In genomic region chr12:30112271-30112670, GRCm38 (mm10) we compare ENCODE assay signal across 34 mouse cellular contexts. TPM values are rescaled to one million over a fixed set of nuclear protein-coding genes. Genes with fewer than 3 reads are reported as not detected.
"Had no signal": no experiment of that assay in that cellular context is flagged by ENCODE, and none has a peak within 500 bp of the region (broad histone marks: within the 10 kb centered on the region; RNA-seq: fewer than 3 reads in every experiment).

No protein-coding gene starts in this region.

- DNase-seq: gastrocnemius, adult 2 months; gastrocnemius, postnatal 10 days; gastrocnemius, postnatal 25 days; heart, postnatal 10 days; heart, postnatal 4 days; kidney, adult 18-20 months; kidney, adult 8-10 months; kidney, postnatal 10 days; kidney, postnatal 25 days; kidney, postnatal 4 days had no signal

- H3K36me3 ChIP-seq: heart, embryonic 12.5 days; hindbrain, embryonic 10.5 days; hindbrain, embryonic 12.5 days; intestine, embryonic 15.5 days; limb, embryonic 13.5 days; limb, embryonic 15.5 days; liver, embryonic 12.5 days had no signal

- H3K4me1 ChIP-seq: heart, embryonic 12.5 days; hindbrain, embryonic 12.5 days; intestine, embryonic 15.5 days; limb, embryonic 15.5 days; liver, embryonic 12.5 days had no signal

- H3K9me3 ChIP-seq: heart, embryonic 12.5 days; hindbrain, embryonic 10.5 days; hindbrain, embryonic 12.5 days; intestine, embryonic 15.5 days; limb, embryonic 13.5 days; limb, embryonic 15.5 days; liver, embryonic 12.5 days had no signal

- H3K27me3 ChIP-seq: heart, embryonic 12.5 days; hindbrain, embryonic 12.5 days; intestine, embryonic 15.5 days; limb, embryonic 13.5 days; limb, embryonic 15.5 days; liver, embryonic 12.5 days had no signal

- H3K4me3 ChIP-seq: gastrocnemius, adult 2 months; heart, embryonic 12.5 days; hindbrain, embryonic 10.5 days; hindbrain, embryonic 12.5 days; intestine, embryonic 15.5 days; layer of hippocampus, adult 2 months; left cerebral cortex, adult 2 months; limb, embryonic 13.5 days; limb, embryonic 15.5 days; liver, embryonic 12.5 days had no signal

- H3K9ac ChIP-seq: heart, embryonic 12.5 days; hindbrain, embryonic 12.5 days; hindbrain, embryonic 14.5 days; intestine, embryonic 15.5 days; limb, embryonic 13.5 days; limb, embryonic 15.5 days; liver, embryonic 12.5 days; liver, embryonic 14.5 days had no signal

- H3K27ac ChIP-seq: gastrocnemius, adult 2 months; hindbrain, embryonic 10.5 days; hindbrain, embryonic 12.5 days; hindbrain, embryonic 14.5 days; intestine, embryonic 15.5 days; layer of hippocampus, adult 2 months; left cerebral cortex, adult 2 months; limb, embryonic 13.5 days; limb, embryonic 15.5 days; liver, embryonic 12.5 days; liver, embryonic 14.5 days had no signal

RNA-seq across cellular contexts. Expression of gene Tpo, which starts 20.2 kb away (rescaled TPM):
- total RNA-seq: gastrocnemius, adult 2 months; gastrocnemius, postnatal 10 days; gastrocnemius, postnatal 25 days; gastrocnemius, postnatal 4 days; granulocyte monocyte progenitor cell, adult 5-6 weeks; heart, adult 8-10 months; heart, postnatal 10 days; heart, postnatal 25 days; heart, postnatal 4 days; liver, adult 2 months had no signal
- polyA plus RNA-seq: heart, embryonic 14.5 days; heart, embryonic 16.5 days; hindbrain, embryonic 10.5 days; hindbrain, embryonic 12.5 days; inflammation-experienced regulatory T-cells, adult 6 months; intestine, postnatal 0 days; kidney, embryonic 14.5 days; kidney, embryonic 16.5 days; limb, embryonic 11.5 days; limb, embryonic 13.5 days; limb, embryonic 15.5 days; liver, adult 2 months; liver, embryonic 12.5 days; liver, embryonic 14.5 days; liver, embryonic 16.5 days had no signal
